Mouse (Mus musculus) hindbrain, embryonic 16.5 days (tissue): Measurements from ENCODE around the gene Lrrc58. TPM values are rescaled to one million over a fixed set of nuclear protein-coding genes. Genes with fewer than 3 reads are reported as not detected.

Source experiments
- ATAC-seq: fragments of 200-750 bp; cut with Nextera tagmentation; 2 replicates; pipeline ENCODE4 v1.8.0; 2017; ENCODE audit warnings: moderate TSS enrichment, moderate library complexity
- H3K27ac ChIP-seq: fragments of 300-500 bp; sonication (generic); 2 replicates; pipeline ENCODE4 v1.5.1; 2014; ENCODE audit warnings: low read depth, mild to moderate bottlenecking, control low read depth, low read length, moderate library complexity
- H3K27me3 ChIP-seq: fragments of 300-500 bp; sonication (generic); replicated peaks from 2 replicates; pipeline ENCODE4 v1.6.1; 2014; ENCODE audit warnings: low read length; ENCODE audit not compliant: control insufficient read depth, insufficient read depth
- H3K36me3 ChIP-seq: fragments of 300-500 bp; sonication (generic); 2 replicates; pipeline ENCODE4 v1.6.1; 2014; ENCODE audit warnings: mild to moderate bottlenecking, low read length, moderate library complexity, mixed read lengths; ENCODE audit not compliant: control insufficient read depth, insufficient read depth
- H3K4me1 ChIP-seq: fragments of 300-500 bp; sonication (generic); 2 replicates; pipeline ENCODE4 v1.6.1; 2014; ENCODE audit warnings: low read depth, low read length; ENCODE audit not compliant: control insufficient read depth, insufficient read depth
- H3K4me2 ChIP-seq: fragments of 300-500 bp; sonication (generic); 2 replicates; pipeline ENCODE4 v1.6.1; 2014; ENCODE audit warnings: mild to moderate bottlenecking, low read length, control low read depth, moderate library complexity
- H3K4me3 ChIP-seq: fragments of 300-500 bp; sonication (generic); 2 replicates; pipeline ENCODE4 v1.5.1; 2014; ENCODE audit warnings: mild to moderate bottlenecking, low read length, control low read depth, moderate library complexity
- H3K9ac ChIP-seq: fragments of 300-500 bp; sonication (generic); 2 replicates; pipeline ENCODE4 v1.6.1; 2014; ENCODE audit warnings: low read depth, mild to moderate bottlenecking, control low read depth, low read length, moderate library complexity
- H3K9me3 ChIP-seq: fragments of 300-500 bp; sonication (generic); 2 replicates; pipeline ENCODE4 v1.6.1; 2014; ENCODE audit warnings: mild to moderate bottlenecking, low read length, moderate library complexity; ENCODE audit not compliant: control insufficient read depth
- WGBS: fragments of 180-500 bp; shearing (Covaris S2); extraction: QIAGEN DNeasy Blood & Tissue Kit; methylation state at CpG from one replicate; pipeline ENCODE4 v1.1.7; 2014; 5-methylcytosine and 5-hydroxymethylcytosine counted together
- polyA plus RNA-seq: library from polyadenylated mRNA; unstranded; fragments of >200 nt; fragmentation: Nextera tagmentation; extraction: Ambion mirVana; gene quantifications from 2 replicates; pipeline ENCODE4 v1.2.1, GENCODE M21; 2015

Gene Lrrc58
- polyA plus RNA-seq, 1 experiment from 2014 or later, result 45.3 TPM

DNA sequence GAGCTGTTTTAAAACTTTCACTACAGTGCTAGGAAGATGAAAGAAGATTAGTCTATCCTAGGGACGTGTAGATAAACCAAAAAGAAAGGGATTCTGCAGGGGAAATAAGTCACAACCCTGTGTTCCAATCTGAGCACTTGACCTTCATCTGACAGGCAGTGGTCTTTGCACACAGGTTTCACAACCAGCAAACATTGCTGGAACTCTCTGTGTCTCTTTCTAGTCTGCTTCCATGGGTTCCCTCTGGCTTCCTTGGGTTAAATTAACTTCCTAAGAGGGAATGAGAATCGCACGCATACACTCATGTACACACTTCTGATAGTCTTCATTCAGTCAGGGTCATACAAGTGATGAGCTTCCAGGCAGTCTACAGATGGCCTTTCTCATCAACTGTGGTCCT, 4.3 kb upstream of the Lrrc58 start:
- Histone ChIP-seq H3K4me3 (no peak overlapping the region), H3K27ac (no peak overlapping the region), H3K36me3 (no peaks in the 10 kb centered on the region), H3K4me2 (no peak overlapping the region), H3K9ac (no peak overlapping the region), H3K9me3 (no peaks in the 10 kb centered on the region), H3K4me1 (no peaks in the 10 kb centered on the region; the same call in 1 of the 2 replicates), H3K27me3 (no peaks in the 10 kb centered on the region)
- no peak for ATAC-seq
- WGBS, result 79% methylated on average over 3 of the region's 3 CpGs

- Histone ChIP-seq H3K36me3 (no peaks in the 10 kb centered on the region), H3K27ac (no peak overlapping the region), H3K9ac (no peak overlapping the region), H3K4me3 (no peak overlapping the region), H3K9me3 (no peaks in the 10 kb centered on the region), H3K4me1 (peaks cover 10% of the 10 kb centered on the region), H3K27me3 (no peaks in the 10 kb centered on the region), H3K4me2 (no peak overlapping the region)
- WGBS, result 84% methylated on average over 9 of the region's 9 CpGs
- ATAC-seq, result no peak
Measured at GRCm38 (mm10) chr16:37865841-37866240, 2.3 kb upstream of the Lrrc58 start.

- WGBS, result under 1% methylated on average over 70 of the region's 87 CpGs
- Histone ChIP-seq H3K9me3 (no peaks in the 10 kb centered on the region), H3K4me2 (peak overlapping the region; percentile 74)
Measured at GRCm38 (mm10) chr16:37868506-37869469, 599 bp downstream of the Lrrc58 start.

GRCm38 (mm10) chr16:37869470-37870231, 1.5 kb downstream of the Lrrc58 start:
- Histone ChIP-seq H3K27ac (peak overlapping the region; percentile 99), H3K9ac (peak overlapping the region; percentile 99), H3K36me3 (no peaks in the 10 kb centered on the region; the same call in 1 of the 2 replicates), H3K4me2 (peak overlapping the region; percentile 74), H3K27me3 (no peaks in the 10 kb centered on the region), H3K9me3 (no peaks in the 10 kb centered on the region), H3K4me3 (peak overlapping the region; percentile 100), H3K4me1 (peaks cover 18% of the 10 kb centered on the region)
- WGBS, result 28% methylated on average over 4 of the region's 4 CpGs
- ATAC-seq, result no peak

More at GRCm38 (mm10) chr16:37868506-37869469, 599 bp downstream of the Lrrc58 start:
- Histone ChIP-seq H3K36me3 (no peaks in the 10 kb centered on the region; the same call in 1 of the 2 replicates), H3K4me3 (peak overlapping the region; percentile 100), H3K27ac (peak overlapping the region; percentile 99), H3K4me1 (peaks cover 18% of the 10 kb centered on the region), H3K27me3 (no peaks in the 10 kb centered on the region), H3K9ac (peak overlapping the region; percentile 99)
- ATAC-seq, result peak; percentile 82

GRCm38 (mm10) chr16:37871112-37871715, 3.0 kb downstream of the Lrrc58 start:
- Histone ChIP-seq H3K9me3 (no peaks in the 10 kb centered on the region), H3K9ac (no peak overlapping the region), H3K4me3 (no peak overlapping the region), H3K36me3 (no peaks in the 10 kb centered on the region; the same call in 1 of the 2 replicates), H3K27me3 (no peaks in the 10 kb centered on the region), H3K4me2 (peak overlapping the region; percentile 0; the same call in 1 of the 2 replicates), H3K27ac (no peak overlapping the region), H3K4me1 (peaks cover 18% of the 10 kb centered on the region)
- no peak for ATAC-seq
- 74% methylated on average over 4 of the region's 4 CpGs for WGBS

DNA sequence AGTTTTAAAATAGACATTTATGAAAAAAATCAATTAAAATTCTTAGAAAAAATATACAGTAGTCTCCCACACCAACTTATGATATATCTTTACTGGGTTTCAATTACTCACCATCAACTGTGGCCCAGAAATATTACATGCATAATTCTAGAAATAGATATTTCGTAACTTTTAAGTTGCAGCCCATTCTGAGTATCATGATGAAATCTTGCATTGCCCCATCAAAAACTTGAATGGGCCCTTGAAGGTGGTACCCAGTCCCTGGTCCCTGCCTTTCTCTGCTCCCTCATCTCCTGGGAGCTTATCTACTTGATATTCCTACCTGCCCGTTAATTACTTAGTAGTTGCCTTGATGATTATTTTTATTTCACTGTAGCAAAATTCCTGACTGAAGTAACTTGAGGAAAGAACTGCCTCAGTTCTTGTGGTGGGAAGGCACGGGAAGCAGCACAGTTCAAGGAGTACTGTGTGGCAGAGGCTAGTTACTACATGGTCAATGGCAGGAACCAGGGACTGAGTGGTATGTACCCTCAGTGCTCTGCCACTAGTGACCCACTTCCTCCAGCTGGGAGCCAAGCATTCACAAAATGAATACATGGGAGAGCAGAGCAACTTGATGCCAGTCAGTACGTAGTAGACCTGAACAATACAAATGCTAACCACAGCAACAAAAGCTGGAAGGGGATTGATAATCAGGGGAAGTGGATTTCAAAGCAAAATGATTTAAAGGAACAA, 6.5 kb downstream of the Lrrc58 start:
- H3K4me3 ChIP-seq, result no peak overlapping the region
- H3K9ac ChIP-seq, result no peak overlapping the region
- peaks cover 22% of the 10 kb centered on the region for H3K4me1 ChIP-seq
- H3K27ac ChIP-seq, result no peak overlapping the region
- H3K27me3 ChIP-seq, result no peaks in the 10 kb centered on the region
- no peaks in the 10 kb centered on the region for H3K9me3 ChIP-seq
- WGBS, result 77% methylated on average over 4 of the region's 4 CpGs
- no peak overlapping the region for H3K4me2 ChIP-seq
- ATAC-seq, result no peak
- H3K36me3 ChIP-seq, result peaks cover 10% of the 10 kb centered on the region

DNA sequence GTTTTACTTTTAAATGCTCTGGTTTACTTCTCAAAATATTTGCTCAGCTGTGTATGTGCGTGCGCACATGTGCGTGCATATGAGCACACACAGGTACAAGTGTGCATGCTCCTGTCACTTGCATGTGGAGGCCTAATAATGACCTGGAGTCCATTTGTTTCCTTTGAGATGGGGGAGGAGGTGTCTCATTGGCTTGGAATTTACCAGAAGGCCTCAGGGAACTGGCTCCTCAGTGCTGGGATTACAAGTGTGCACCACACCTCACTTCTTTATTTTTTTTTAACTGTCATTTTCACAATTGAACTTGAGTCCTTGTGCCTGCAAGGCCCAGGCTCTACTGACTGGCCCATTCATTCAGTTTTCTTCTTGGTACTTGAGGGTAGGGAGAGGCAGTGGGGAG, 9.2 kb downstream of the Lrrc58 start:
- Histone ChIP-seq H3K4me1 (peaks cover 4% of the 10 kb centered on the region), H3K4me2 (no peak overlapping the region), H3K4me3 (no peak overlapping the region), H3K9ac (no peak overlapping the region), H3K9me3 (no peaks in the 10 kb centered on the region), H3K36me3 (peaks cover 12% of the 10 kb centered on the region), H3K27me3 (no peaks in the 10 kb centered on the region), H3K27ac (no peak overlapping the region)
- ATAC-seq, result no peak
- WGBS, result 95% methylated on average over 3 of the region's 3 CpGs

DNA sequence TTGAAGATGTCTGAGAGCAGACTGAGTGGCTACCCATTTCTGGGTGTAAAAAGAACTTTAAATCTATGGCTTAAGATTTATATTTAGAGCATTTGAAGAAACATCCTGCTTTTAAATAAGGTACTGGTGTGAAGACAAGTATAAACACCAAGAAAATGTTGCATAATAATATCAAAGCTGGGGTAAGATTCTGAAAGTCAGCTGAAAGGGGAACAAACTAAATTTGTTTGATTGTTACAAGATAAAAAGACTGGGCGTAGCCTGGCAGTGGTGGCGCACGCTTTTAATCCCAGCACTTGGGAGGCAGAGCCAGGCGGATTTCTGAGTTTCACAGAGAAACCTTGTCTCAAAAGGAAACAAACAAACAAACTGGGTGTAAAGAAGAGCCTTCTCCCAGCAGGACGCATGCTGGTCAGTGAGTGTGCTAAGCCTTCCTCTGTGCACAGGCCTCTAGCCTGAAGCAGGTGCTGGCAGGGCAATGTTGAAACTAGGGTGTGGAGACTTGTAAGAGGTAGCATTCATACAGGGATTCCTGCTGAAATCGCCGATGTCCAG, 10.8 kb downstream of the Lrrc58 start:
- H3K27me3 ChIP-seq, result no peaks in the 10 kb centered on the region
- no peak overlapping the region for H3K4me2 ChIP-seq
- H3K27ac ChIP-seq, result no peak overlapping the region
- peaks cover 21% of the 10 kb centered on the region for H3K36me3 ChIP-seq
- H3K4me1 ChIP-seq, result peaks cover 4% of the 10 kb centered on the region
- WGBS, result 88% methylated on average over 7 of the region's 7 CpGs
- no peak for ATAC-seq
- no peak overlapping the region for H3K9ac ChIP-seq
- no peak overlapping the region for H3K4me3 ChIP-seq
- no peaks in the 10 kb centered on the region for H3K9me3 ChIP-seq
